Mouse (Mus musculus) MEL (cell line): ENCODE results near the gene Pde4dip. TPM values are rescaled to one million over a fixed set of nuclear protein-coding genes. Genes with fewer than 3 reads are reported as not detected.

Experiments used
- DNase-seq: peaks from one replicate; pipeline ENCODE4 v3.0.0; 2011; ENCODE audit warnings: low read depth, low spot score
- H3K27ac ChIP-seq: 2 replicates; pipeline ENCODE4 v1.5.1; 2012; ENCODE audit warnings: low read depth, mild to moderate bottlenecking, control low read depth, low read length, moderate library complexity; ENCODE audit not compliant: control insufficient read depth
- H3K27me3 ChIP-seq, 2 experiments: fragments of 150-350 bp in 1 of 2; sonication (generic) in 1 of 2; 2 replicates each; pipeline ENCODE4 v1.6.1; 2012; ENCODE audit warnings: low read length in 2 of 2, mild to moderate bottlenecking in 2 of 2, improper control_type of control experiment in 1 of 2, moderate library complexity in 1 of 2; ENCODE audit not compliant: insufficient read depth in 2 of 2, control insufficient read depth in 1 of 2
- H3K36me3 ChIP-seq, 2 experiments: 2 replicates each; pipeline ENCODE4 v1.6.1; 2012 to 2014; ENCODE audit warnings: low read length in 2 of 2, improper control_type of control experiment in 1 of 2, inconsistent platforms in 1 of 2, mild to moderate bottlenecking in 1 of 2; ENCODE audit not compliant: insufficient read depth in 2 of 2, control insufficient read depth in 1 of 2
- H3K4me1 ChIP-seq, 2 experiments: fragments of 150-350 bp in 1 of 2; sonication (generic) in 1 of 2; 2 replicates each; pipeline ENCODE4 v1.6.1; 2012; ENCODE audit warnings: low read length in 2 of 2, improper control_type of control experiment in 1 of 2, mild to moderate bottlenecking in 1 of 2; ENCODE audit not compliant: insufficient read depth in 2 of 2, control insufficient read depth in 1 of 2
- H3K4me3 ChIP-seq, 2 experiments: fragments of 150-350 bp in 1 of 2; sonication (generic) in 1 of 2; 2 replicates each; pipeline ENCODE4 v1.5.1; 2012; ENCODE audit warnings: low read depth in 2 of 2, low read length in 2 of 2, mild to moderate bottlenecking in 2 of 2, moderate library complexity in 2 of 2, control low read depth in 1 of 2, improper control_type of control experiment in 1 of 2; ENCODE audit not compliant: control insufficient read depth in 1 of 2, insufficient read depth in 1 of 2
- H3K79me2 ChIP-seq: 2 replicates; pipeline ENCODE4 v1.6.1; 2012; ENCODE audit warnings: mild to moderate bottlenecking, low read length, moderate library complexity; ENCODE audit not compliant: control insufficient read depth, poor library complexity, insufficient read depth
- H3K9ac ChIP-seq: 2 replicates; pipeline ENCODE4 v1.6.1; 2012; ENCODE audit warnings: low read depth, mild to moderate bottlenecking, control low read depth, low read length, moderate library complexity; ENCODE audit not compliant: control insufficient read depth, poor library complexity, severe bottlenecking
- H3K9me3 ChIP-seq: fragments of 150-350 bp; sonication (generic); replicated peaks from 2 replicates; pipeline ENCODE4 v1.6.1; 2012; ENCODE audit warnings: mild to moderate bottlenecking, low read length, improper control_type of control experiment, moderate library complexity; ENCODE audit not compliant: insufficient read depth
- BHLHE40 ChIP-seq: IDR thresholded peaks from 2 replicates; pipeline ENCODE4 v1.6.1; 2012; ENCODE audit warnings: low read depth, mild to moderate bottlenecking, inconsistent platforms, low read length, improper control_type of control experiment, borderline replicate concordance
- CHD1 ChIP-seq: IDR thresholded peaks from 2 replicates; pipeline ENCODE4 v1.6.1; 2012; ENCODE audit warnings: low read depth, mild to moderate bottlenecking, inconsistent platforms, low read length, improper control_type of control experiment
- E2F4 ChIP-seq: IDR thresholded peaks from 2 replicates; pipeline ENCODE4 v1.6.1; 2011; ENCODE audit warnings: low read depth, low read length, improper control_type of control experiment, borderline replicate concordance
- ELF1 ChIP-seq: IDR thresholded peaks from 2 replicates; pipeline ENCODE4 v1.6.1; 2014; ENCODE audit warnings: low read depth, mild to moderate bottlenecking, inconsistent platforms, low read length, improper control_type of control experiment, moderate library complexity
- ETS1 ChIP-seq: IDR thresholded peaks from 2 replicates; pipeline ENCODE4 v1.6.1; 2012; ENCODE audit warnings: low read depth, mild to moderate bottlenecking, inconsistent platforms, low read length, improper control_type of control experiment, moderate library complexity
- GABPA ChIP-seq: IDR thresholded peaks from 2 replicates; pipeline ENCODE4 v1.6.1; 2012; ENCODE audit warnings: low read depth, mild to moderate bottlenecking, inconsistent platforms, low read length, improper control_type of control experiment, moderate library complexity
- GATA1 ChIP-seq: IDR thresholded peaks from 2 replicates; pipeline ENCODE4 v1.6.1; 2011; ENCODE audit warnings: low read depth, low read length, improper control_type of control experiment
- KAT2A ChIP-seq: conservative IDR thresholded peaks from 2 replicates; pipeline ENCODE4 v1.6.1; 2012; ENCODE audit warnings: low read depth, low read length, improper control_type of control experiment, inconsistent platforms
- MAX ChIP-seq: IDR thresholded peaks from 2 replicates; pipeline ENCODE4 v1.6.1; 2011; ENCODE audit warnings: low read length, improper control_type of control experiment
- MXI1 ChIP-seq: IDR thresholded peaks from 2 replicates; pipeline ENCODE4 v1.6.1; 2011; ENCODE audit warnings: mild to moderate bottlenecking, low read depth, low read length, improper control_type of control experiment
- MYB ChIP-seq: IDR thresholded peaks from 2 replicates; pipeline ENCODE4 v1.6.1; 2011; ENCODE audit warnings: mild to moderate bottlenecking, low read depth, low read length, improper control_type of control experiment
- MYC ChIP-seq: IDR thresholded peaks from 2 replicates; pipeline ENCODE4 v1.6.1; 2011; ENCODE audit warnings: low read depth, mild to moderate bottlenecking, low read length, improper control_type of control experiment, moderate library complexity
- POLR2A ChIP-seq, 2 experiments: IDR thresholded peaks; 2 replicates each; pipeline ENCODE4 v1.6.1; 2011 to 2012; ENCODE audit warnings: low read length in 2 of 2, mild to moderate bottlenecking in 2 of 2, control low read depth in 1 of 2, improper control_type of control experiment in 1 of 2, low read depth in 1 of 2, moderate library complexity in 1 of 2; ENCODE audit not compliant: control insufficient read depth in 1 of 2, insufficient read depth in 1 of 2, poor library complexity in 1 of 2
- POLR2AphosphoS2 ChIP-seq: IDR thresholded peaks from 2 replicates; pipeline ENCODE4 v1.6.1; 2011; ENCODE audit warnings: low read length, improper control_type of control experiment
- POLR2AphosphoS5 ChIP-seq: IDR thresholded peaks from 2 replicates; pipeline ENCODE4 v1.6.1; 2012; ENCODE audit warnings: low read depth, borderline replicate concordance, mild to moderate bottlenecking, inconsistent platforms, low read length, moderate library complexity, mixed read lengths
- RCOR1 ChIP-seq: IDR thresholded peaks from 2 replicates; pipeline ENCODE4 v1.6.1; 2012; ENCODE audit warnings: low read depth, mild to moderate bottlenecking, inconsistent platforms, low read length, improper control_type of control experiment
- TAL1 ChIP-seq: IDR thresholded peaks from 2 replicates; pipeline ENCODE4 v1.6.1; 2012; ENCODE audit warnings: mild to moderate bottlenecking, inconsistent platforms, low read length, moderate library complexity, mixed read lengths
- TBP ChIP-seq: IDR thresholded peaks from 2 replicates; pipeline ENCODE4 v1.8.0; 2011; ENCODE audit warnings: low read depth, low read length, improper control_type of control experiment
- TCF12 ChIP-seq: IDR thresholded peaks from 2 replicates; pipeline ENCODE4 v1.6.1; 2014; ENCODE audit warnings: low read depth, mild to moderate bottlenecking, inconsistent platforms, low read length, improper control_type of control experiment, moderate library complexity
- UBTF ChIP-seq: IDR thresholded peaks from 2 replicates; pipeline ENCODE4 v1.6.1; 2012; ENCODE audit warnings: low read depth, mild to moderate bottlenecking, inconsistent platforms, low read length, improper control_type of control experiment, moderate library complexity, borderline replicate concordance; ENCODE audit not compliant: insufficient read depth
- USF1 ChIP-seq: IDR thresholded peaks from 2 replicates; pipeline ENCODE4 v1.6.1; 2014; ENCODE audit warnings: low read depth, mild to moderate bottlenecking, inconsistent platforms, low read length, improper control_type of control experiment, moderate library complexity
- USF2 ChIP-seq, 2 experiments: IDR thresholded peaks; 2 replicates each; pipeline ENCODE4 v1.6.1; 2011 to 2012; ENCODE audit warnings: improper control_type of control experiment in 2 of 2, low read length in 2 of 2, borderline replicate concordance in 1 of 2, inconsistent platforms in 1 of 2, low read depth in 1 of 2, mild to moderate bottlenecking in 1 of 2; ENCODE audit not compliant: insufficient read depth in 1 of 2
- ZC3H11A ChIP-seq: IDR thresholded peaks from 2 replicates; pipeline ENCODE4 v1.6.1; 2012; ENCODE audit warnings: low read depth, mild to moderate bottlenecking, inconsistent platforms, low read length, improper control_type of control experiment
- ZKSCAN1 ChIP-seq: IDR thresholded peaks from 2 replicates; pipeline ENCODE4 v1.6.1; 2012; ENCODE audit warnings: low read depth, mild to moderate bottlenecking, inconsistent platforms, low read length, improper control_type of control experiment, moderate library complexity
- ZNF384 ChIP-seq: IDR thresholded peaks from 2 replicates; pipeline ENCODE4 v1.6.1; 2012; ENCODE audit warnings: low read depth, mild to moderate bottlenecking, inconsistent platforms, low read length, improper control_type of control experiment
- polyA plus RNA-seq, 2 experiments: library from polyadenylated mRNA; stranded (reverse) in 1 of 2; unstranded in 1 of 2; fragments of >175 nt in 1 of 2; fragments of >200 nt in 1 of 2; gene quantifications; 2 replicates each; pipeline versions ENCODE4 v1.2.1 to v1.2.4; 2012; ENCODE audit warnings: low replicate concordance in 2 of 2, low read depth in 1 of 2; ENCODE audit not compliant: insufficient read length in 2 of 2, insufficient read depth in 1 of 2, missing spikeins in 1 of 2
- total RNA-seq: library from RNA; depleted of rRNA; stranded (reverse); fragments of 300-350 nt; gene quantifications from 2 replicates; pipeline ENCODE4 v1.2.3, GENCODE M21; 2012

Gene Pde4dip
- total and polyA plus RNA-seq, 3 experiments, result 47.6 to 52.4 TPM; not detected in 1

DNA sequence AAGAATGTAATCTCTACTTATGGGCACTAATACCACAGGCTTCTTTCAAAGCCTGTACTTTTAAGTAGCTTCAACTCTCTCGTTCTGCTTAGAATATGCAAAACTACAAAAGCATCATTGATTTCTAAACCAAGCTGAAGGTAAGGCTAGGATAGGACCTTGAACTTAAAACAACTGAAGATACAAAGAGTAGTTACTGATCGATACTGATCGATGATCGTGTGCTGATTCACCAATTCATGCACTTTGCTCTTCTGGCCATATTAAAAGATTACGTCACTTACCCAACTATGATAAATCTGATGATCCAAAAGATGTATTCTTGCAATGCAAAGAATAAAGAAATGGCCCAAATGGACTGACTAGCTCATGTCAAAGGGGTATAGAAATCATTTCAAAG is 234.7 kb downstream of the Pde4dip start:
- Histone ChIP-seq H3K27ac (no peak overlapping the region), H3K36me3 (peaks cover 0 to 8% of the 10 kb centered on the region in 2 experiments; a peak in 2 of 4 replicates), H3K79me2 (peaks cover 2% of the 10 kb centered on the region; the same call in 1 of the 2 replicates), H3K27me3 (peaks cover 0 to 3% of the 10 kb centered on the region in 2 experiments; a peak in 3 of 4 replicates), H3K4me3 (no peak overlapping the region), H3K9me3 (no peaks in the 10 kb centered on the region), H3K9ac (no peak overlapping the region), H3K4me1 (peaks cover 0 to 8% of the 10 kb centered on the region in 2 experiments; a peak in 3 of 4 replicates)
- TF ChIP-seq ZC3H11A, result no peak
- no peak for TF ChIP-seq POLR2AphosphoS2
- TF ChIP-seq E2F4, result no peak
- no peak for TF ChIP-seq MYC
- no peak for TF ChIP-seq MXI1
- TF ChIP-seq BHLHE40, result no peak
- no peak for TF ChIP-seq USF2 (IDR thresholded peaks at IDR 0.05; ENCODE audit: borderline replicate concordance in 1 of 2, insufficient read depth in 1 of 2, low read depth in 1 of 2, low read length in 2 of 2)
- no peak for TF ChIP-seq RCOR1
- DNase-seq, result no peak

DNA sequence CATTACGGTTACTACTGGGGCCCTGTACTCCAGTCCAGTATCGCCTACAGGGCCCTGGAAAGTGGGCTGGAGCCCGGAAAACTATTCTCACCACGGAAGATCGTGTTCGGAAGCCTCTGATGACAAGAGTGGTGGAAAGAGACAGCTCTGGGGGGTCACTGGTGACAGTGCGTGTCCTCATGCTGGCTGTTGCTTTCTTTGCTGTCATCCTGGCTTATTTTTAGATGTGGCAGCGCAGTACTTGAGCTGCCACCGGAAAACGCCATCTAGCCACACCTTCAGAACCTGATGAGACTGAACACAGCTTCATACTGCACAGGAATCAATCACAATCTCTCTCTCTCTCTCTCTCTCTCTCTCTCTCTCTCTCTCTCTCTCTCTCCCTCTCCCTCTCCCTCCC is 236.9 kb downstream of the Pde4dip start:
- DNase-seq, result no peak
- TF ChIP-seq ZKSCAN1 (no peak), USF1 (no peak), CHD1 (no peak), UBTF (no peak), POLR2AphosphoS2 (no peak), POLR2AphosphoS5 (no peak), ELF1 (no peak), ZNF384 (no peak), GATA1 (no peak), POLR2A (IDR thresholded peaks at IDR 0.05; ENCODE audit: control insufficient read depth in 1 of 2, insufficient read depth in 1 of 2, low read depth in 1 of 2, low read length in 2 of 2, poor library complexity in 1 of 2) (no peak), TCF12 (no peak), TBP (no peak), GABPA (no peak), ETS1 (no peak), TAL1 (no peak), USF2 (IDR thresholded peaks at IDR 0.05; ENCODE audit: borderline replicate concordance in 1 of 2, insufficient read depth in 1 of 2, low read depth in 1 of 2, low read length in 2 of 2) (no peak), MAX (no peak), MYB (no peak), E2F4 (no peak), KAT2A (no peak)

More for the DNA sequence above, 236.9 kb downstream of the Pde4dip start:
- no peaks in the 10 kb centered on the region for H3K9me3 ChIP-seq
- H3K27me3 ChIP-seq, result peaks cover 2 to 3% of the 10 kb centered on the region in 2 experiments; a peak in 3 of 4 replicates
- H3K79me2 ChIP-seq, result no peaks in the 10 kb centered on the region
- H3K4me3 ChIP-seq, result no peak overlapping the region
- H3K27ac ChIP-seq, result no peak overlapping the region
- peaks cover 0 to 6% of the 10 kb centered on the region in 2 experiments; a peak in 2 of 4 replicates for H3K36me3 ChIP-seq
- H3K4me1 ChIP-seq, result peaks cover 0 to 4% of the 10 kb centered on the region in 2 experiments; a peak in 1 of 4 replicates
- no peak overlapping the region for H3K9ac ChIP-seq
